Mouse (Mus musculus): ENCODE measurements at regions not wholly inside any gene's neighbourhood (a gene's known extent, or its start where the extent isn't known, plus 50 kb on each side); places are given as distances from the start of the nearest gene placed in this dataset.

DNA sequence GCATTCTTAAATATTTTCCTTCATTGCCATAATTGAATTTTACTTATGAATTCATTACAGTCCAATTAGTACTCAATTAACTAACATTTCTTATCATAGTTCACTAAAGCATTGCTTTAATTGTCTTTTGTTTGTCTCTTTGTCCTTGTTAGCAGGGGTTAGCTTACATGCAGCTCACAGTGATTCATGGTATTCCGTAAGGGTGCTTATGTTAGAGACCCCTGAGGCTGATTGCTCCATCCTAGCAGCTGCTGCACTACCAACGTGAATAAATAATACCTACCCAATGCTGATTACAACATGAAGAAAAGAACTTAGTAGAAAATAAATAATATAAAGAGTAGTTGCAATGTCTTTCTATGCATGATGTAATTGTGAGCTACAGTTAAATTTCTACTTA, 791.4 kb downstream of the Epha7 start:
- Histone ChIP-seq H3K36me3 (replicated peaks; ENCODE audit: control insufficient read depth, insufficient read depth, low read depth, low read length) (no peaks in the 10 kb centered on the region), H3K9ac (replicated peaks; ENCODE audit: low read length) (no peak overlapping the region), H3K4me3 (ENCODE audit: low read depth, low read length) (no peak overlapping the region), H3K9me3 (replicated peaks; ENCODE audit: control insufficient read depth, low read length) (no peaks in the 10 kb centered on the region), H3K27ac (replicated peaks; ENCODE audit: low read depth, low read length) (no peak overlapping the region), H3K4me2 (ENCODE audit: low read depth, low read length) (no peak overlapping the region), H3K4me1 (ENCODE audit: control insufficient read depth, insufficient read depth, low read length) (no peaks in the 10 kb centered on the region), H3K27me3 (ENCODE audit: control insufficient read depth, insufficient read depth, low read length) (no peaks in the 10 kb centered on the region)
- no peak for ATAC-seq (replicated peaks; ENCODE audit: insufficient number of reproducible peaks, low FRiP score, low TSS enrichment, low read depth)
- 62% methylated on average over 2 of the region's 2 CpGs for WGBS
- no peak for DNase-seq (ENCODE audit: low spot score)

DNA sequence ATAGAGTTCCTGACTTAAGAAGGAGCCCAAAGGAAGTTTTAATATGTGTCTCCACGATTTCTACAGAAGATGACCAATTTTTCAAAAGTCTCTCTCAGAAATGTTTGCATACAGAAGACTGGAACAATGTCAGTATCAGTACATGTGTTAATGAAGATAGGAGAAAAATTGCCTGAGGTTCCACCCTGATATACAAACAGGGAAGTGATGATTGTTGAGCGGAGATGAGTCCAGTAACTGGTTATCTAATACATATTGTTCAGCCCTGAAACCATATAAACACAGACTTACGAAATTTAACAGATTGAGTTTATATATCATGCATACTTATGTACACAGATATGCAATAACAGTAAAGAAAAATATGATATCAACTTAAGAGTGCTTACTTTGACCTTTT, 805.0 kb downstream of the Epha7 start:
- DNase-seq (ENCODE audit: low spot score) (no peak), ATAC-seq (replicated peaks; ENCODE audit: insufficient number of reproducible peaks, low FRiP score, low TSS enrichment, low read depth) (no peak)
- H3K36me3 ChIP-seq (replicated peaks; ENCODE audit: control insufficient read depth, insufficient read depth, low read depth, low read length) = no peaks in the 10 kb centered on the region
- no peaks in the 10 kb centered on the region for H3K4me1 ChIP-seq (ENCODE audit: control insufficient read depth, insufficient read depth, low read length)
- no peak overlapping the region for H3K4me2 ChIP-seq (ENCODE audit: low read depth, low read length)
- H3K4me3 ChIP-seq (ENCODE audit: low read depth, low read length) = no peak overlapping the region
- H3K9me3 ChIP-seq (replicated peaks; ENCODE audit: control insufficient read depth, low read length) = no peaks in the 10 kb centered on the region
- H3K27me3 ChIP-seq (ENCODE audit: control insufficient read depth, insufficient read depth, low read length) = no peaks in the 10 kb centered on the region
- 91% methylated on average over 3 of the region's 3 CpGs for WGBS
- H3K27ac ChIP-seq (replicated peaks; ENCODE audit: low read depth, low read length) = no peak overlapping the region
- no peak overlapping the region for H3K9ac ChIP-seq (replicated peaks; ENCODE audit: low read length)

DNA sequence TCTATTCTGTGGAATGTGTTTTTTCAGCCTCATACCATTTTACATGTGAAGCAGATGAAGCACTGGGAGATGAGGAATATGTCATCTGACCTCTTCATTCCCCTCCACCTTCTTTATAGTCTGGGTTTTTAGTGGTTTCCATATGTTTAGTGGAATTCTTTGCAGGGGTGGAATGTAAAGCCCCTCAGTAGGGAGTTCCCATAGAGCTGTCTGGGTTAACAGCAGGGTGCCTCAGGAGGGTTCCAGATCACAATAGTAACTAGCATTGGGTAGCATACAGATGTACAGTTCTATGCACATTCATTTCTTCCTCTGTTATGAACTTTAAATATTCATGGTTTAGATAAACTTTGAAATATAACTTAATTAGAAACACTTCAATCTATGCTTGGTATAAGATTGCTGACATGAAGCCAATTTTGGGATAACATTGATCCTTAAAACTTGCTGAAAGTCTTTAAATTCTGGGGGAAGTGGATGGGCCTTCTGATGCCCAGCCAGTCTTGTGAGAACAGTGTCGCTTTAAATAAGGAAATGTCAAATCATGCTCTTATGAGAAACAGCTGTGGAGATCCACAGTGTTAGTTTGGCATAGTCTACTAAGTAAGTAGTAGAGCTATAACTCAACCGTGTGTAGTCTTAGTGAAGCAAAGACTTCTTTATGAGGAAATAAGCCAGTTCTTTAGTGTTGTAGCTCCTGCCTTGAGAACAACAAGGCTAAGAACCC, 832.1 kb downstream of the Epha7 start:
- no peak overlapping the region for H3K27ac ChIP-seq (replicated peaks; ENCODE audit: low read depth, low read length)
- no peaks in the 10 kb centered on the region for H3K36me3 ChIP-seq (replicated peaks; ENCODE audit: control insufficient read depth, insufficient read depth, low read depth, low read length)
- no peaks in the 10 kb centered on the region for H3K9me3 ChIP-seq (replicated peaks; ENCODE audit: control insufficient read depth, low read length)
- no peaks in the 10 kb centered on the region for H3K27me3 ChIP-seq (ENCODE audit: control insufficient read depth, insufficient read depth, low read length)
- no peak overlapping the region for H3K9ac ChIP-seq (replicated peaks; ENCODE audit: low read length)
- 40% methylated on average over 2 of the region's 2 CpGs for WGBS
- DNase-seq (ENCODE audit: low spot score) (peak; percentile 55), ATAC-seq (replicated peaks; ENCODE audit: insufficient number of reproducible peaks, low FRiP score, low TSS enrichment, low read depth) (no peak)
- no peaks in the 10 kb centered on the region for H3K4me1 ChIP-seq (ENCODE audit: control insufficient read depth, insufficient read depth, low read length)
- H3K4me3 ChIP-seq (ENCODE audit: low read depth, low read length) = no peak overlapping the region
- H3K4me2 ChIP-seq (ENCODE audit: low read depth, low read length) = no peak overlapping the region

DNA sequence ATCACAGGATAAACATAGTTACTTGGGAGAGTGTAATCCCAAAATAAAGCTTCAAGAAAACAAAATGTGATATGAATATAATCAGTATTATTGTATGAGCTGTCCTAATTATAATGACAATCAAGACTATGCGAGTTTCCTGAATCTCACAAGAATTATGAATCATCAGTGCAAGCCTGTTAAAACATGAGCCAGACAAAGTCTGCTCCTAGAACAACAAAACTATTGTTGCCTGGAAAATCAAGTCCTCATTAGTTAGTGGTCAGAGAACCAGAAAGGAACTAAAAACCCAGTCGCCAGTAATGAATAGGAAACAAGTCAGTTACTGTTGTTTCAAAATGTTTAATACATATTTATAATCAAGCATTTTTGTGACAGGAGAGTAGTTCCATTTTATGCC, 841.0 kb downstream of the Epha7 start:
- H3K4me1 ChIP-seq (ENCODE audit: control insufficient read depth, insufficient read depth, low read length) = no peaks in the 10 kb centered on the region
- no peaks in the 10 kb centered on the region for H3K9me3 ChIP-seq (replicated peaks; ENCODE audit: control insufficient read depth, low read length)
- DNase-seq (ENCODE audit: low spot score) = no peak
- no peak overlapping the region for H3K9ac ChIP-seq (replicated peaks; ENCODE audit: low read length)
- no peak for ATAC-seq (replicated peaks; ENCODE audit: insufficient number of reproducible peaks, low FRiP score, low TSS enrichment, low read depth)
- no peaks in the 10 kb centered on the region for H3K36me3 ChIP-seq (replicated peaks; ENCODE audit: control insufficient read depth, insufficient read depth, low read depth, low read length)
- H3K4me3 ChIP-seq (ENCODE audit: low read depth, low read length) = no peak overlapping the region
- no peaks in the 10 kb centered on the region for H3K27me3 ChIP-seq (ENCODE audit: control insufficient read depth, insufficient read depth, low read length)
- WGBS = 65% methylated on average over 2 of the region's 2 CpGs
- no peak overlapping the region for H3K4me2 ChIP-seq (ENCODE audit: low read depth, low read length)
- no peak overlapping the region for H3K27ac ChIP-seq (replicated peaks; ENCODE audit: low read depth, low read length)

DNA sequence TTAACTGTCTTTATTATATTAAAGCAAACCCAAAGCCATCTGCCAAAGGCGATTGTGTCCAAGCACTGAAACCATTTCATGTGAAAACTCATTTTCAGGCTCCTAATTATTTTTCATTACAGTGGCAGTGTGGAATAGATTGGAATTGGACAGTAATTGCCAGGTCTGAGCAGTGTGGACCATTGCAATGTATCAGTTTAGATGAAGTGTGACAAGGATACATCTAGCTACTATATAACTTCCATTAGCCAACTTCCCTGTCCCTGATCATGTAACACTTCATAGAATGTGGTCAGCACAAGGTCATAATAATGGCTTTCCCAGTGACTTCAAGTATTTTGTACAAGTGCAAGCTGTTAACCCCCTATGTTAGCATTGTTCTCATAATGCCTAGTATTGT, 842.7 kb downstream of the Epha7 start:
- Histone ChIP-seq H3K9me3 (replicated peaks; ENCODE audit: control insufficient read depth, low read length) (no peaks in the 10 kb centered on the region), H3K27ac (replicated peaks; ENCODE audit: low read depth, low read length) (no peak overlapping the region), H3K4me3 (ENCODE audit: low read depth, low read length) (no peak overlapping the region), H3K36me3 (replicated peaks; ENCODE audit: control insufficient read depth, insufficient read depth, low read depth, low read length) (no peaks in the 10 kb centered on the region), H3K4me2 (ENCODE audit: low read depth, low read length) (no peak overlapping the region), H3K4me1 (ENCODE audit: control insufficient read depth, insufficient read depth, low read length) (no peaks in the 10 kb centered on the region), H3K27me3 (ENCODE audit: control insufficient read depth, insufficient read depth, low read length) (no peaks in the 10 kb centered on the region), H3K9ac (replicated peaks; ENCODE audit: low read length) (no peak overlapping the region)
- ATAC-seq (replicated peaks; ENCODE audit: insufficient number of reproducible peaks, low FRiP score, low TSS enrichment, low read depth) (no peak), DNase-seq (ENCODE audit: low spot score) (no peak)
- WGBS = 82% methylated on average over 1 of the region's 1 CpGs

DNA sequence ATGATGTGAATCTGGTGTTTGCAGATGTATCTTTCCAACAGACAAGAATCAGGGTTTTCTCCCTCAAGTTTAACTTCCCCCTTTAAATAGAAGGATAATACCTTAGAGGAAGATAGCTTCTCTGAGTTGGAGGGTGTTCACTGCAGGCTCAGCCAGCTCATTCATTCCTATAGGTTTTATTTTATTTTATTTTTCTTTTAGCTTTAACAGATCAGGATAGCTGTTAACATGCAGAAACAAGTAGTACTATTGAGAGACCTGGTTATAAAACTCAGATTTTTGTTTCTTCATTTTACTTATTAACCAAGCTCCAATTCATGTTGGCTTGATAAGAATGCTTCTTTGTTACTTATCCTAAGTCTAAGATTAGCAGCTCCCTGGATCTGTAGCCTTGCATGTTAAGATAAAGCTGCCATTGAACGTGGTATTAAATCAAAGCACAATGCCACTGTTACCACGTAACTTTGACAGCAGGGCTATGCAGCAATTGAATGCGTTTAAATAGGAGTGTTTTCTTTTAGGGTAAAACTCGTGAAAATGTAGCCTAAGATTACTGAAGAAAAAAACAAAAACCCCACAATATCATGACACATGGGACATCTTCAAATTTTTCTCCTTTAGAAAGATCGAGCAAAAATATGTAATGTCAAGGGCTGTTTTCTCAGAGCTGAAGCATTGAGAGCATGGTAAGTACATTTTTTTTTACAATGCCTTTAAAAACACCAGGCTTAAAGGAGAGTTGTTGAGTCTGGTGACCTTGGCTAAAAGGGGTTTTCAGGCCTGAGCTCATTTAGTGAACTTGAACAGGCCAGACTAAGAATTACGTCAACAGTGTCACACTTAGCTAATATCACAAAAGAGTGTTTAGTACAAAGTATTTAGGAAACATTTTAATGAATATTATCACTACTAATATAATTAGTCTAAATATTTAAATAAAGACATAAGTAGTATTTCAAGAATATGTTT, 848.5 kb downstream of the Epha7 start:
- H3K27me3 ChIP-seq (ENCODE audit: control insufficient read depth, insufficient read depth, low read length) = no peaks in the 10 kb centered on the region
- DNase-seq (ENCODE audit: low spot score) = no peak
- 60% methylated on average over 6 of the region's 6 CpGs for WGBS
- H3K4me2 ChIP-seq (ENCODE audit: low read depth, low read length) = no peak overlapping the region
- no peak for ATAC-seq (replicated peaks; ENCODE audit: insufficient number of reproducible peaks, low FRiP score, low TSS enrichment, low read depth)
- H3K9me3 ChIP-seq (replicated peaks; ENCODE audit: control insufficient read depth, low read length) = no peaks in the 10 kb centered on the region
- H3K36me3 ChIP-seq (replicated peaks; ENCODE audit: control insufficient read depth, insufficient read depth, low read depth, low read length) = no peaks in the 10 kb centered on the region
- H3K9ac ChIP-seq (replicated peaks; ENCODE audit: low read length) = no peak overlapping the region
- no peak overlapping the region for H3K27ac ChIP-seq (replicated peaks; ENCODE audit: low read depth, low read length)
- no peak overlapping the region for H3K4me3 ChIP-seq (ENCODE audit: low read depth, low read length)
- H3K4me1 ChIP-seq (ENCODE audit: control insufficient read depth, insufficient read depth, low read length) = no peaks in the 10 kb centered on the region

DNA sequence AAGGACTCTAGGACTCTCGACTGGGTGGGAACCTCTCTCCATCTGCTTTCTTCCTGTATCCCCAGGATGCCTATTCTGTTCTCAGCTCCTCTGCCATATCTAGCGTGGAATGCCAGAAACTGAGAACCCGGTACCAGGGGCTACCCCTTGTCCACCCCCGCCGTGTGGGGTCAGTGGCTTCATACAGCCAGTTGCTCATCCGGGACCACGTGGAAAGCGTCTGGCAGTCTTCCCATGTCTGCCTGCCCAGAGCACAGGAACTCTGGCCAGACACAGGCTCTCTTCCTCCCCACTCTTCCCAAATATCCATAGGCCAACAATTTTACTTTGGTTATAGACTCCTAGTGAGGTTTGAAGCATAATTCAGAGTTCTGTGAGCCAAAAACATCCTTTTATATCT, 852.6 kb downstream of the Epha7 start:
- 82% methylated on average over 8 of the region's 8 CpGs for WGBS
- ATAC-seq (replicated peaks; ENCODE audit: insufficient number of reproducible peaks, low FRiP score, low TSS enrichment, low read depth) (no peak), DNase-seq (ENCODE audit: low spot score) (no peak)
- Histone ChIP-seq H3K27ac (replicated peaks; ENCODE audit: low read depth, low read length) (no peak overlapping the region), H3K27me3 (ENCODE audit: control insufficient read depth, insufficient read depth, low read length) (no peaks in the 10 kb centered on the region), H3K36me3 (replicated peaks; ENCODE audit: control insufficient read depth, insufficient read depth, low read depth, low read length) (no peaks in the 10 kb centered on the region), H3K4me3 (ENCODE audit: low read depth, low read length) (no peak overlapping the region), H3K4me1 (ENCODE audit: control insufficient read depth, insufficient read depth, low read length) (no peaks in the 10 kb centered on the region), H3K9ac (replicated peaks; ENCODE audit: low read length) (no peak overlapping the region), H3K9me3 (replicated peaks; ENCODE audit: control insufficient read depth, low read length) (no peaks in the 10 kb centered on the region), H3K4me2 (ENCODE audit: low read depth, low read length) (no peak overlapping the region)

DNA sequence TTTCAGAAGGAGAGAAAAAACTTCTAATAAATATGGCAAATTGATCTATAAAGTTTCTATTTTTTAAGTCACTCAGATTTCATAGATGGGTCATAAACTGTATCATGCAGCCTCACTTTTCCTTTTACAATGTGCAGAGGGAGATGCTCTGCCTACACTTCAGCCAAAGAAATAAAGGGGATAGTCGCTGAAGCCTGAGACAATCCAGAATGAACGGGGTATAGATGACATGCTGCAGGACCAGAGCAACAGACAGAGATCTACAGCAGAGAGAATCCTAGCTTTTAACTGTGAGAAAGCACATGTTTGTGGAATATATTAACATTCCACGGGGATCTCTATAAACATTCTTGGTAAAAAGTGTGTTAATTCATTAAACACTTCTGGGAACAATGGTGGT, 881.2 kb downstream of the Epha7 start:
- Histone ChIP-seq H3K4me1 (ENCODE audit: control insufficient read depth, insufficient read depth, low read length) (no peaks in the 10 kb centered on the region), H3K27ac (replicated peaks; ENCODE audit: low read depth, low read length) (no peak overlapping the region), H3K9me3 (replicated peaks; ENCODE audit: control insufficient read depth, low read length) (no peaks in the 10 kb centered on the region), H3K27me3 (ENCODE audit: control insufficient read depth, insufficient read depth, low read length) (no peaks in the 10 kb centered on the region), H3K4me3 (ENCODE audit: low read depth, low read length) (no peak overlapping the region), H3K9ac (replicated peaks; ENCODE audit: low read length) (no peak overlapping the region), H3K36me3 (replicated peaks; ENCODE audit: control insufficient read depth, insufficient read depth, low read depth, low read length) (no peaks in the 10 kb centered on the region), H3K4me2 (ENCODE audit: low read depth, low read length) (no peak overlapping the region)
- ATAC-seq (replicated peaks; ENCODE audit: insufficient number of reproducible peaks, low FRiP score, low TSS enrichment, low read depth) = no peak
- no peak for DNase-seq (ENCODE audit: low spot score)
- 70% methylated on average over 3 of the region's 3 CpGs for WGBS
